Mouse (Mus musculus): ENCODE results near the gene Psme4.

Psme4 gene

DNA sequence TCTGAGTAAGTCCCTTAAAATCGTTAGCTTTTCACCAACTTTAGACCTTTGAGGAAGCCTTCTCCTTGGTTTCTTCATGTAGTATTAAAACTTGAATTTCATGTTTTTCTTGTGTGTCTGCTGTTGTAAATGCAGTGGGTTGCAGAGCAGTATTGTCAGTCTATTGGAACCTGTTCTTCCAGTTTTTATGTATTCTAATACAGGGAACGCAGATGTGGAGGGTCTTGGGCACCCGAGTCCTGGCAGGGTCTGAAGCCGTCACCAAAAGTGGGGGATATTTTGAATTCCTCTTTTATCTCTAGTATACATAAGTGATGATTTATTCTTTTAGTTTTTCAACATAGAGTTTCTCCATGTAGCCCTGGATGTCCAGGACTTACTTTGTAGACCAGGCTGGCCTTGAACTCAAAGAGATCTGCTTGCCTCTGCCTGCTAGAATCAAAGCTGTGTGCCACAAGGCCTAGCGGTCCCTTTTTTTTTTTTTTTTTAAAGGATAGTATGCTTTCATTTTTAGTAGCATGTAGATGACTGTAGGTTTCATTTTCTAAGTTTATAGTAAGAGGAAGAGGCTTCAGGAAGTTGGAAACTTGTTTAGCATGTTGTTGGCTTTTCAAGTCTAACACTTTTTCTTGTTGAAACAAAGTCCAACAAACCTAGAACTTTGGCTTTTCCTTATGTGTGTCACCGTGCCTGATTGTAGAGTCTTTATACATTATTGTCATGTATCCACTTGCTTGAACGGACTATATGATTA, 14.9 kb downstream of the Psme4 start:
- no peak for DNase-seq

DNA sequence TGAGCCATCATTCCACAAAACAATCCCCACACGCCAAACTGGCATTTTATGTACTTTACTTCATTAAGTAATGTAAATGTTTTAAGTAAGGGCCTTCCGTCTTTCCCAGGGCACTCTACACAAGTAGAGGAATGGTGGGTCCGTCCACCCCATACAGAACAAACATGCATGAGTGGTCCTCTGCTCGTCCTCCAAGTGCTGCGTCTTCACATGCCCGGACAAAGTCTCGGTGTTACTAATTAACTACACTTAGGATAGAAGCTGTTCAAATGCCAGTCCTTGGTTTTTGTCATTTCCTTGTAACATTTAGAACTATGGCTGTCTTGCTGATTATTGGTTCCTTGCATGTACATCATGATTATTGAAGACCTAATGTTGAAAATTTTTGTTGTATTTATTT, 21.2 kb downstream of the Psme4 start:
- DNase-seq = no peak

DNA sequence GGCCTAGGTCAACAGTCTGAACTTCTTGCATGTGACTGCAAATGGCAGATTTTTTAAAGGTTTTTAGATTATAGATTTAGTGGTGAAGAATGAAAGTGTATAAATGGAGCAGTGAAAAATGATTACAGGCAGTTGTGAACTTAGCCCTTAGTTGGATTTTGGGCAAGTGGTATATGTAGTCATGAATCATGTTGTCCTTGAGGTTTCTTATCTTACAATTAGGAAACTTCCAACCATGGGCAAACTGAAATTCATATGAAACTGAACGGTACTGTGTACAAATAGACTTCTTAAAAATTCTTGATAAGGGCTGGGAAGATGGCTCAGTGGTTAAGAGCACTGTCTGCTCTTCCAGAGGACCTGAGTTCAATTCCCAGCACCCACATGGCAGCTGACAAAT, 22.2 kb downstream of the Psme4 start:
- DNase-seq = no peak

DNA sequence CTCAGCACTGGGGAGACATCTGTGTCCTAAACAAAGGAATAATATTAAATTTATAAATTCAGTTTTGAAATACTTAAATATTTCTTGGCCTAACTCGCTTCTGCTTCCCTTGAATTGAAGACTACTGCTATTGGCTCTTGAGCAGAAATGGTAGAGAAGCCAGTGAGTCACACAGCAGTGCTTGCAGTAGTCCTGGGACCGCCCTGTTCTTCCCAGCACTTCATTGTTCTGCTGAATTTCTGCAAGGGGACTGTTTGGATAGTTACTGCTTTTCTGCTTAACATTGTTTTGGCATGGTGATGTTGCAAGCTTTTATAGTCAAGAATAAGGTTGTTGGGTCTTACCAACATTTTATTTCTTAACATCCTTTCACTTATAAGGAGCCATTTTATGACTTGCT, 25.7 kb downstream of the Psme4 start:
- no peak for DNase-seq

DNA sequence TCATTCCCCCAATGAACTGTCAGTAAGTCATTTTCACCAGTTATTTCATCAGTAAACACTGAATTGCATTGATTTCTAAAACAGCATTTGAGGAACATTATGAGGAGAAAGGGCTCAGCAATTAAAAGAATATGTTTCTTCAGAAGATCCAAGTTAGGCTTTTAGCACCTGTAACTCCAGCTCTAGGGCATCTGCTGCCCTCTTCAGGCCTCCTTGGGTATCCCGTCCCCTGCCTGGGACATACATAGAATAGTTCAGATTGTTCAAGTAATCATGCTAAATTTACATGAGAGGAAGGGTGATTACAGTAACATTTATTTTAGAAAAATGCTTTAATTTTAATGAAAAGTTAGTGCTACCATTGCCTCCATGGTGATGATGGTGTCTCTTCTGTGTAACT, 28.0 kb downstream of the Psme4 start:
- DNase-seq = peak; percentile 70

DNA sequence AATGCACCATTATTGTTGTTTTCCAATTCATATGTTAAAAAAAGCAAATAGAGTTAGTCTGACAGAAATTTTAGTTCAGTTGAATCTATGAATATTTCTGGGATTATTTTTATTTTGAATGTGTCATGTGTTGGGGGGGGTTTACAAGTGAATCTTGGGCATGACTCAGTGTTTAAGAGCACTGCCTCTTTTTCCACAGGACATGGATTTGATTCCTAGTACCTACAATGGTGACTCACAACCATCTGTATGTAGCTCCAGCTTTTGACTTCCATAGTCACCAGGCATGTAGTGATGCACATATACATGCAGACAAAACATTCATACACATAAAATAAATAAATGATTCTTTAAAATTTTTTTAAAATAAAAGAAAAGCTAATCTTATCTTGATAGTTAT, 28.6 kb downstream of the Psme4 start:
- no peak for DNase-seq

DNA sequence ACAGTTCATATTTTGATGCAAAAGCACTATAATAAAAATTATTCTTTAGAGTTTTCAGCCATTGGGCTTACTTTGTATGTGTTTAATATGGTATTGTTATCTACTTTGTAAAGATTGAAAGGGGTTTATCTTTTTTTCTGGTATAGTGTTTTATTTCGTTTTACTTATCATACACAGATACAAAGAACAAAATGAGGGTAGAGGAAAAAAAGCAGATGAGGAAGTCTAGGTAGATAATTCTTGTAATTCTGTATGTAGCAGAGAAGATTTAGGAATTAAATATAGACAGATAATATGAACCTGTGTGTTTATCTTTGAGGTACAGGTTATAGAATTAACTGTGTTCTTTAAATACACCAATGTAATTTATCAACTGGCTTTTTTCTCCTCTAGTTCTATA, 30.9 kb downstream of the Psme4 start:
- no peak for DNase-seq

DNA sequence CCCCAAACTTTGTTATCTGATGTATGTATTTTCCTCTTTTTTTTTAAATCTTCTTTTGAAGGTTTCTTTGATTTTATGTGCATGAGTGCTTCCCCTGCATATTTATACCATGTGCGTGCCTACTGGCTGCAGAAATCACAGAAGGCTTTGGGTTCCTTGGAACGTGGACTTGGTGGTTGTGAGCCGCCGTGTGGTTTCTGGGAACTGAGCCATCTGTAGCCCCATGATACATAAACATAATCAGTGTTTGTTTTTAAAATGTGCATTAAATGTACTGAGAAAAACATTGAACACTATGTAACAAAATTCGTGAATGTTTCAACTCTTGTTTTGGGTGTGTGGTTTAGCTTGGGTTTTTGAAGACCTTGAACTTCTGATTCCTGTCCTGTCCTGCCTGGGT, 49.6 kb downstream of the Psme4 start:
- DNase-seq = no peak

DNA sequence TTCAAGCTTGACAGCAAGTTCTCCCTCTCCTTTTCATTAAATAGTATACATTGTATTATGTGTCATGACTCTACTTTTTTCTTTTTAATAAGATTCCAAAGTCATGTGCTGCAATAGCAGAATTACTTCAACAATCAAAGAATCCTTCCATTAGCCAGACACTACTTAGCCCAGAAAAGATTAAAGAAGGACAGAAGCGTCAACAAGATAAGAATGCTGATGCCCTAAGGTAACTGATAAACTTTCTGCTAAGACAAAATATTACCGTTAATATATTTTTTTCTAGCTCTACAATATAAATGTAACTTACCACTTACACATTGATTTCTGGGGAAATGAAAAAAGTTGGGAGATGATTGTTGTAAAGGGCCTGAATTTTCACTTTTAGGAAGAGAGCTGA, 67.3 kb downstream of the Psme4 start:
- no peak for DNase-seq

DNA sequence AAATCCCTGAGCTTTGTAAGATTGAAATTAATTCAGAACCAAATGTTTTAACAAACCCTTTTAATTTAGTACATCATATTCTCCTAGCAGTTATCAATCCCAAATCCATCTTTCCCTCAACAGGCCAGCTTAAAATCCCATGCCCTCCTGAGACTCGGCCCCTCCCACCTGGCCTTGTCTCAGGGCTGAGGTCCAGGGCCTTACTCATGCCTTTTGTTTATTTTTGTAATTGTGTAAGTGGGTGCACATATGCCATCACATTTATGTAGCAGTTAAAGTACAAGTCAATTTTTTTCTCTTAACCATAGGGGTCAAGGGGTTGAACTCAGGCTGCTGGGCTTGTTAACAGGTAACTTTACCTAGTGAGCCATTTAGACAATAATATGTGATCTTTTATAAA, 72.8 kb downstream of the Psme4 start:
- DNase-seq = no peak

DNA sequence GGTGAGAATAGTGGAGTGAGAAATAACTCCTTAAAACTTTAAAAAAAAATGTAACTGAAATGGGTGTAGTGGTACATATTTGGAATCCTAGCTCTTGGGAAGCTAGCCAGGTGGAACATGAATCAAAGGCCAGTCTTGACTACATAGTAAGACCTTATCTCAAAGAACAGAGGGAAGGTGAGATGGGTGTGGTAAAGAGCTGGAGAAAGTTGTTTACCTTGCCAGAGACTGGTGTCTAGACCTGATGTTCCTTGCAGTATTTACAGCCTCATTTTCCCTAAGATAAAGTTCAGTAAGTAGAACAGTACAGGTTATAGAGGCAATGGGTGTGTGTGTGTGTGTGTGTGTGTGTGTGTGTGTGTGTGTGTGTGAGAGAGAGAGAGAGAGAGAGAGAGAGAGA, 100.9 kb downstream of the Psme4 start:
- DNase-seq = no peak

DNA sequence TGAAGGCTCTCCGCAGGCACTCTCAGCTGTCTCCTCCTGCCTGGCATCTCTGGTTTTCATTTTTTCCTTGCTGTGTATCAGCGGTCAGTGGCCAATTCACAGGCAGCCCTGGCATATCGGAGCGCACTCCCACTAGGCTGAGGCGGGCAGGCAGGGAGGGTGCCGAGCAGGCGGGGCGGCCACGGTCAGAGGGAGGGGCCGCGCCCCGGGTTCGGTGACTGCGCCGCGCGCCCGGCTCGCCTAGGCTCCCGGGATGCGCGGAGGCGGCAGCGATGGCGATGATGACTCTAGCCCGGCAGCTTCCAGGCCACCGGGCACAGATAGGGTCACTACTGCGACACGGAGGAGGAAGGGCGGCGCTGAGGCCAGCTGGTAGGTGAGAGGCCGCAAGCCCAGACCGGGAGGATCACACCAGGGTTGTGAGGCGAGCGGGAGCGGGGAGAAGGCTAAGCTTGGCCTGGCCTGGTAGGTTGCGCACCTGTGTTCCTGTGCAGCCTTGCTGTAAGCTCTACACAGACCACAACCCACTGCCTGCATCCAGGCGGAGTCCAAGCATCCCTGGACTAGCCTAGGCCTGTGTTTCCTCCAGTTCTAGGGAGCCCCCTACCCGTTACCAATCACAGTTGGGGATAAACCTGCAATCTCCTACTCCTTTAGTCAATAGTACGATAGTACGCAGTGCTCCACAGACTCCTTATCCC, 113.8 kb downstream of the Psme4 start, which contains the start of the genes Gpr75 and Asb3:
Gene Gpr75, plus strand, starts transcription at position 188 of the 701 bp plus-strand sequence.
Gene Asb3, plus strand, starts transcription at position 246 of the 701 bp plus-strand sequence.
- peak; percentile 70 for DNase-seq

DNA sequence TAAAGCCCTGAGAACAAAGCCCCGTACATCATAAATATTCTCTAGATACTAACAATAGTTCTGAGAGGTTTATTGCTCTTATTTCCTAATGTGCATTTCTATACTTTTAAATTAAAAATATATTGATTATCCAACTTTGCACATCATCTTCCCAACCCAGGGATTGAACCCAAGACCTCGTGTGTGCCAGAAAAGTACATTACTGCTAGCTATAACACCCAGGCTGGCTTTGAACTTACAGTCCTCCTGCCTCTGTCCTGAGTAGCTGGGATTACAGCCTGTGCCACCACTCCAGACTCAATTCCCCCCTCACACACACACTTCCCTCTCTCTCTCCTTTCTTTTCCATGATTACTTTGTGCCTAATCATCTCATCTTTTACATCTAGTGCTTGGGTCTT, 116.6 kb downstream of the Psme4 start:
- no peak for DNase-seq

DNA sequence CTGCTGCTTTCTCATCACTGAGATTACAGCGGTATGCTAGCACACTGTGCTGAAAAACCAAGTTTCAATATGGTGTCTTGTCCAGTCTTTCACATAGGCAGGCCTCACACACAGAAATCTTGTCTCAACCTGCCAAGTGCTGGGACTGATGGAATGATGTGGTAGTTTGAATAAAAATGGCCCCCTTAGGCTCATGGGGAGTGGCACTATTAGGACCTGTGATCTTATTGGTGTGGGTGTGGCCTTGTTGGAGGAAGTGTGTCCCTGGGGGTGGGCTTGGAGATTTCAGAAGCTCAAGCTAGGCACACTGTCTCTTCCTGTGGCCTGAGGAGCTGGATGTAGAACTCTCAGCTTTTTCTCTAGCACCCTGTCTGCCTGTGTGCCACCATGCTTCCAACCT, 124.7 kb downstream of the Psme4 start:
- DNase-seq = no peak

DNA sequence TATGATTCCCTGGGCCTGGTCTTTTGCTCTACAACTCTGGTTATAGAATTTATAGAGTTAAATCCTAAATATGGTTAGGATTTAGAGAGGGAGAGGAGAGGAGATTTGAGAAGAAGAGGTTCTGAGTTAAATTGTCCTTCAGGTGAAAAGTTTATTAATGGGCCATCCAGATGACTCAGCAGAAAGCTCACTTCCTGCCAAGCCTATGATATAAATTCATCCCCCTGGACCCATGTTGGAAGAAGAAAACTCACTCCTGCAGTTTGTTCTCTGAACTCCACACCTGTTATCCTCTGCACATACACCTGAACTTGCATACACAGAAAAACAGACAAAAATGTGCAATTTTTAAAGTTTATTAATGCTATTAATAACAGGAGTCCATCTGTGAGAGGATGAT, 127.8 kb downstream of the Psme4 start:
- no peak for DNase-seq

DNA sequence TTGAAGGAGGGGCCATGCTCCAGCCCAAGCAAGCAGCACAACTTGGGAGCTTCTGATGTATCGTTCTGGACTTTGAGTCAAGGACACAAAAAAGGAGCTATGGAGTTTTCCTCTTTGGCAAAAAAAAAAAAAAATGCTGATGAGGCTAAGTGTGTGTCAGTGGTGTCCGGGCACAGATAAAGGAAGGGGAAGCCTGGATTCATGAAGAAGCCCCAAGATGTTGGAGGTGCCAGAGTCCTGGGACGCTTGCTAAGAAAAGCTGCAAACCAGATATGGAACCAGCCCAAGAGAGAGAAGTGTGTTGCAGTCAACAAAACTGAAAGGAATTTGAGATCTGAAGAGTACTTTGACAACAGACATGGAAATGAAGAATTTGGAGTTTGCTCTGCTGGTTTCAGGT, 140.8 kb downstream of the Psme4 start:
- DNase-seq = no peak

DNA sequence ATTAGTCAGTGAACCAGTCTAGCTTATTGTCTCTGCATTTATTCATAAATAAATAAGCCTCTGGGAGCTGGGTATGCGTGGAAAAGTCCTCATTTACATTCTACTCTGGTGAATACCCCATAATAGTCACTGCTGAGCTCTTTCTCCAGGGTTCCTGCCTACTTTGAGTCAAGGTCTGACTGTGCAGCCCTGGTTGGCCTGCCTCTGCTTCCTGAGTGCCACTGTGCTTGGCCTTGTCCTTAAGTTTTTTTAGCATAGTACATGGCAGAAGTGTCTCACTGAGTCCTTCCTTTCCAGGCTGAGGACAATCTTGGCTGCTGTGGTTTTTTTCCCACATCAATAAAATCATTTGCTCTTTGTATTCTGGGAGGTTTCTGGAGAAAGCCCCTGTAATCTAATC, 149.1 kb downstream of the Psme4 start:
- no peak for DNase-seq

DNA sequence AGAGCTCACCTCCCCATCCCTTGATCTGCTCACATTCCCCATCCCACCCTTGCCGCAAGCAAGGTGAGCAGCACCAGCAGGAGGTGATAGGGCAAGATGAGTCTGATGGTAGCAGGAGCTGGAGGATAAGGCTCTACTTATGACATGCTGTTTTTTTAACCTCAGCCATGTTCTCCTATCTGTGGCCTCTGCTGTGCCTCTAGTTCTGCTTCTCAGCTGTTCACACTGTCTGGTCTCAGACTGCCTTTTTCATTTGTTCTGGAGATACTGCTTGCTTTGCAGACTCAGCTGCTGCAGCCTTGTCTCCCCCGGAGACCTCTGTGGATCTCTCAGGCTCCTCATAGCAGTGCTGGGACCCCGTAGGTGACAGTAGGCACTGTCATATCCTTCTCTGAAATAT, 151.8 kb downstream of the Psme4 start:
- DNase-seq = no peak

DNA sequence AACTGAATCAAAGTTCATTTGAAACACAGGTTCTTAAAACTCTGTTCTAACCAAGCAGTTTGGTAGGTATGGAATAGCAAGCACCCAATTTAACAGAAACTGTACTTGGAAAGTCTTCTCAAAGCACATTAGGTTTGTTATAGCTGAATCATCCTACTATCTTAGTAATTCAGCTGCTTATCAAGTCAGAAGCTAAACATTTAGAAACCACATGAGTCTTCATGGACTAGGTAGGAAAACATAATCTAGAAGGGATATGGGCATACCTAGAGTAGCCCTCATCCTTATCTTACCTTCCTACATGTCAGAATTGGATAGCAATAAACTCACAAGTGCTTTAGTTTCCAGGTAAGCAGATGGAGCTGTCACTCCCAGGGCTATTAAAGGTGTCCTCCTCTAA, 156.6 kb downstream of the Psme4 start:
- DNase-seq = no peak

DNA sequence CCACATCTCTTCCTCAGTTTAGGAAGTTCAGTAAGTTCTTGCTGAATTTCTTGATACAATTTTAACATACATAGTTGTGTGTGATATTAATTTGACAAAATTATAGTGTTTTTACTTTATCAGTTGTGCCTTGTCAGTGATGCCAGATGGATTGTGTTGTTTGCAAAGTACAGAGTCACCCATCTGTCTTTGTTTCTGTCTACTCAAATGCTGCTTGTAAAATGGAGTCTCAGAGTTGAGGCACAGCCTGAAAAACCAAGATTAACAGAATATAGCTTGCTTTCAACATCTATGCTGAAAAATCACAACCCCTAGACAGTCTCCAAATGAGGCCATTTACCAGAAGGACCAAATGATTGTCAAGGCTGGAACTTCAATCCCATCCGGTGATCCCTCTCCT, 157.0 kb downstream of the Psme4 start:
- no peak for DNase-seq

All from kidney, postnatal 10 days (tissue).